Mouse (Mus musculus): ENCODE results near the gene Vmn1r176. TPM values are rescaled to one million over a fixed set of nuclear protein-coding genes. Genes with fewer than 3 reads are reported as not detected.
"Not testable (repeated sequence)": the region's sequence is repeated elsewhere in the genome, so short reads cannot be mapped to it uniquely, and the experiment has no call there.

Gene Vmn1r176
- polyA plus RNA-seq (2014; fragmentation: Nextera tagmentation; extraction: Ambion mirVana): not detected in 2 replicates

DNA sequence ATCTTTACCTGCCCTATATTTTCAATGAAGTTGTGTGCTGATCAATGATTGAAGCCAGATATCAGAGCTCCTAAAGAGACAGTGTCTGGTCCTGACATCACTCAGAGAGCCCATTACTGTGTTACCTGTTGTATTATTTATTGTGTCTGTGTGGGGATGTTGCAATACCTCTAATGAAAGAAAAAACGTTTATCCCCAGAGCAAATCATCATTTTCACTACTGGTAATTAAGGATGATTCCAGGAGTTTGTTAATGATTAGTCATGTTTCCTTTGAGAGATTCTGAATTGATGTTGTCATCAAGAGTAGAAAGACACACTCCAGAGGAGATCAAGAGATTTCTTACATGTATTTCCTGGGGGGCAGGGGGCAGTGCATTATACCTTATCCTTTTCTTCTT lies at the start of gene Vmn1r176:
Gene Vmn1r176, minus strand, starts transcription at position 101 of the 400 bp plus-strand sequence.
- WGBS: no CpG with 5 or more reads among the region's 1 CpGs
- not testable (repeated sequence) for H3K36me3 ChIP-seq (ENCODE audit: control insufficient read depth, insufficient read depth, low read length); H3K9me3 ChIP-seq (ENCODE audit: control insufficient read depth, low read length); H3K9ac ChIP-seq (ENCODE audit: low read depth, low read length); H3K27me3 ChIP-seq (ENCODE audit: control insufficient read depth, insufficient read depth, low read length); H3K4me2 ChIP-seq (replicated peaks; ENCODE audit: low read depth, low read length); H3K27ac ChIP-seq (ENCODE audit: low read depth, low read length); ATAC-seq (ENCODE audit: low FRiP score, low TSS enrichment); H3K4me1 ChIP-seq (ENCODE audit: control insufficient read depth, insufficient read depth, low read length); H3K4me3 ChIP-seq (ENCODE audit: low read length)

DNA sequence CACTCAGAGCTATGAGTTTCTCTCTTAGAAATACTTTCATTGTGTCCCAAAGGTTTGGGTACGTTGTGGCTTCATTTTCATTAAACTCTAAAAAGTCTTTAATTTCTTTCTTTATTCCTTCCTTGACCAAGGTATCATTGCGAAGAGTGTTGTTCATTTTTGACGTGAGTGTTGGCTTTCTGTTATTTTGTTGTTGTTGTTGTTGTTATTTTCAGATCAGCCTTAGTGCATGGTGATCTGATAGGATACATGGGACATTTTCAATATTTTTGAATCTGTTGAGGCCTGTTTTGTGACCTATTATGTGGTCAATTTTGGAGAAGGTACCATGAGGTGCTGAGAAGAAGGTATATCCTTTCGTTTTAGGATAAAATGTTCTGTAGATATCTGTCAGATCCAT lies 39.7 kb upstream of the Vmn1r176 start:
- H3K4me3 ChIP-seq (ENCODE audit: low read length); H3K4me2 ChIP-seq (replicated peaks; ENCODE audit: low read depth, low read length); H3K36me3 ChIP-seq (ENCODE audit: control insufficient read depth, insufficient read depth, low read length); H3K9ac ChIP-seq (ENCODE audit: low read depth, low read length); H3K9me3 ChIP-seq (ENCODE audit: control insufficient read depth, low read length); H3K27ac ChIP-seq (ENCODE audit: low read depth, low read length); ATAC-seq (ENCODE audit: low FRiP score, low TSS enrichment); H3K27me3 ChIP-seq (ENCODE audit: control insufficient read depth, insufficient read depth, low read length); H3K4me1 ChIP-seq (ENCODE audit: control insufficient read depth, insufficient read depth, low read length): not testable (repeated sequence)
- WGBS: 64% methylated on average over 3 of the region's 4 CpGs

DNA sequence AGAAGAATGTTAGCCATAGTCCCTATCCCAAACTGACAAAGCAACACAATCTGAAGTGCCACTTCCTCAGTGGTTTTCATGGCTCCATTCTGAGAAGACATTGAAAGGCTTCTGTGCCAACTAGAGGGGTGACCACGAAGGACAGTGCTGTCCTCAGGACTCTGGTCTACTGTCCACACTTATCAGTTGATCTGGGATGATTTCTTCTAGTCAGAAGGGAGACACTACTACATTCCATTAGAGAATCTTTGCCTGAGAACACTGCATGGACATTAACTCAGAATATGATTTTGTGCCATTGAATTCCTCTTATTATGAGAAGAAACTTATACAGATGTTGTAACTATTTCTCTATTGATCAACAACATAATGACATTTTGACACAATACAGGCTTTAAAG lies 29.2 kb upstream of the Vmn1r176 start, which contains the start of gene Vmn1r177:
Gene Vmn1r177, minus strand, starts transcription at position 101 of the 400 bp plus-strand sequence.
- 12% methylated on average over 1 of the region's 1 CpGs for WGBS
- H3K4me1 ChIP-seq (ENCODE audit: control insufficient read depth, insufficient read depth, low read length); H3K27ac ChIP-seq (ENCODE audit: low read depth, low read length); H3K9ac ChIP-seq (ENCODE audit: low read depth, low read length); H3K9me3 ChIP-seq (ENCODE audit: control insufficient read depth, low read length); H3K4me3 ChIP-seq (ENCODE audit: low read length); ATAC-seq (ENCODE audit: low FRiP score, low TSS enrichment); H3K27me3 ChIP-seq (ENCODE audit: control insufficient read depth, insufficient read depth, low read length); H3K4me2 ChIP-seq (replicated peaks; ENCODE audit: low read depth, low read length); H3K36me3 ChIP-seq (ENCODE audit: control insufficient read depth, insufficient read depth, low read length): not testable (repeated sequence)

DNA sequence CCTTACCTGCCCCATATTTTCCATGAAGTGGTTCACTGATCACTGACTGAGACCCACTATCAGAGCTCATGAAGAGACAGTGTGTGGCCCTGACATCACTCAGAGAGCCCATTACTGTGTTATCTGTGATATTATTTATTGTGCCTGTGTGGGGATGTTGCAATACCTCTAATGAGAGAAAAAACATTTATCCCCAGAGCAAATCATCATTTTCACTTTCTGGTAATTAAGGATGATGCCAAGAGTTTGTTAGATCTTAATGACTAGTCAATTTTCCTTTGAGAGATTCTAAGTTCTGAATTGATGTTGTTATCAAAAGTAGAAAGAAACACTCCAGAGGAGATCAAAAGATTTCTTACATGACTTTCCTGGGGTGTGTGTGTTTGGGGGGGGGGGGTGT lies 26.6 kb downstream of the Vmn1r176 start, which contains the start of gene Vmn1r175:
Gene Vmn1r175, minus strand, starts transcription at position 101 of the 400 bp plus-strand sequence.
- not testable (repeated sequence) for H3K9ac ChIP-seq (ENCODE audit: low read depth, low read length); H3K4me3 ChIP-seq (ENCODE audit: low read length); H3K27ac ChIP-seq (ENCODE audit: low read depth, low read length); ATAC-seq (ENCODE audit: low FRiP score, low TSS enrichment); H3K4me1 ChIP-seq (ENCODE audit: control insufficient read depth, insufficient read depth, low read length); H3K9me3 ChIP-seq (ENCODE audit: control insufficient read depth, low read length); H3K4me2 ChIP-seq (replicated peaks; ENCODE audit: low read depth, low read length); H3K36me3 ChIP-seq (ENCODE audit: control insufficient read depth, insufficient read depth, low read length); H3K27me3 ChIP-seq (ENCODE audit: control insufficient read depth, insufficient read depth, low read length)

DNA sequence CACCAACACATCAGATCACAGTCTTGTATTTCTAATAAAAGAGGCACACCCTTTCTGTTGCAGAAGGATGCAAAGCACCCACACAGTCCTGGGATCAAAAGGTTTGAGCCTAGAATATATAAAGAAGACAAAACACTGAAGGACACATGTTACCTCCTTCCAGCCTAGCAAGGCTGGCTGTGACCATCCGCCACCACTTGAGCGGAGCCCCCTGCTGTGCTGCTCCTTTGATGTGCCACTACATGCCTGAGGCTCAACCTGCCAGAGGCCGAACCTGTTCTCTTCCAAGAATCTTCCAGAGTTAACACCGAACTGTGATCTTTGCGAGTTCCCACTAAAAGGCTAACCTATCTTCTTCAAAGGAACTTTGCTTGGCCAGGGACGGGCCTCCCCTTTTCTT lies 52.6 kb downstream of the Vmn1r176 start:
- no peak overlapping the region for H3K27ac ChIP-seq (ENCODE audit: low read depth, low read length)
- H3K4me3 ChIP-seq (ENCODE audit: low read length): no peak overlapping the region
- H3K36me3 ChIP-seq (ENCODE audit: control insufficient read depth, insufficient read depth, low read length): no peaks in the 10 kb centered on the region
- no peaks in the 10 kb centered on the region for H3K27me3 ChIP-seq (ENCODE audit: control insufficient read depth, insufficient read depth, low read length)
- H3K9me3 ChIP-seq (ENCODE audit: control insufficient read depth, low read length): peaks cover 32% of the 10 kb centered on the region
- H3K4me1 ChIP-seq (ENCODE audit: control insufficient read depth, insufficient read depth, low read length): no peaks in the 10 kb centered on the region
- H3K9ac ChIP-seq (ENCODE audit: low read depth, low read length): no peak overlapping the region
- 86% methylated on average over 6 of the region's 6 CpGs for WGBS
- no peak for ATAC-seq (ENCODE audit: low FRiP score, low TSS enrichment)
- no peak overlapping the region for H3K4me2 ChIP-seq (replicated peaks; ENCODE audit: low read depth, low read length)

Other genes starting within 250 kb of the Vmn1r176 start
- not detected in 2 replicates for gene Vmn1r170, start 231.2 kb downstream of the Vmn1r176 start, polyA plus RNA-seq (2014; fragmentation: Nextera tagmentation; extraction: Ambion mirVana)
- not detected in 2 replicates for gene Vmn1r171, start 206.7 kb downstream of the Vmn1r176 start, polyA plus RNA-seq (2014; fragmentation: Nextera tagmentation; extraction: Ambion mirVana)
- not detected in 2 replicates for gene Vmn1r172, start 179.1 kb downstream of the Vmn1r176 start, polyA plus RNA-seq (2014; fragmentation: Nextera tagmentation; extraction: Ambion mirVana)
- not detected in 2 replicates for gene Vmn1r173, start 136.7 kb downstream of the Vmn1r176 start, polyA plus RNA-seq (2014; fragmentation: Nextera tagmentation; extraction: Ambion mirVana)
- gene Vmn1r174, start 85.1 kb downstream of the Vmn1r176 start, polyA plus RNA-seq (2014; fragmentation: Nextera tagmentation; extraction: Ambion mirVana): not detected in 2 replicates
- not detected in 2 replicates for gene Vmn1r175, start 26.7 kb downstream of the Vmn1r176 start, polyA plus RNA-seq (2014; fragmentation: Nextera tagmentation; extraction: Ambion mirVana)
- gene Vmn1r177, start 29.1 kb upstream of the Vmn1r176 start, polyA plus RNA-seq (2014; fragmentation: Nextera tagmentation; extraction: Ambion mirVana): not detected in 2 replicates
- gene Vmn1r178, start 54.6 kb upstream of the Vmn1r176 start, polyA plus RNA-seq (2014; fragmentation: Nextera tagmentation; extraction: Ambion mirVana): not detected in 2 replicates
- not detected in 2 replicates for gene Vmn1r179, start 89.6 kb upstream of the Vmn1r176 start, polyA plus RNA-seq (2014; fragmentation: Nextera tagmentation; extraction: Ambion mirVana)
- gene Vmn1r180, start 113.3 kb upstream of the Vmn1r176 start, polyA plus RNA-seq (2014; fragmentation: Nextera tagmentation; extraction: Ambion mirVana): not detected in 2 replicates
- not detected in 2 replicates for gene Vmn1r181, start 137.2 kb upstream of the Vmn1r176 start, polyA plus RNA-seq (2014; fragmentation: Nextera tagmentation; extraction: Ambion mirVana)
- gene V1rd19, start 164.3 kb upstream of the Vmn1r176 start, polyA plus RNA-seq (2014; fragmentation: Nextera tagmentation; extraction: Ambion mirVana): not detected in 2 replicates
- gene Vmn1r183, start 215.9 kb upstream of the Vmn1r176 start, polyA plus RNA-seq (2014; fragmentation: Nextera tagmentation; extraction: Ambion mirVana): not detected in 2 replicates
- gene Zfp180, start 244.6 kb upstream of the Vmn1r176 start, polyA plus RNA-seq (2014; fragmentation: Nextera tagmentation; extraction: Ambion mirVana): 17.1 and 24.5 TPM in 2 replicates